Mouse (Mus musculus) lung, embryonic 15.5 days (tissue): ENCODE data around the gene Mlkl. TPM values are rescaled to one million over a fixed set of nuclear protein-coding genes. Genes with fewer than 3 reads are reported as not detected.
"Not testable (repeated sequence)": the region's sequence is repeated elsewhere in the genome, so short reads cannot be mapped to it uniquely, and the experiment has no call there.

Source experiments
- ATAC-seq: fragments of 200-750 bp; cut with Nextera tagmentation; 2 replicates; pipeline ENCODE4 v1.8.0; 2017; ENCODE audit warnings: moderate number of reproducible peaks, borderline replicate concordance; ENCODE audit not compliant: low FRiP score, low TSS enrichment; ENCODE audit errors: extremely low read depth
- H3K27ac ChIP-seq: fragments of 300-500 bp; sonication (generic); 2 replicates; pipeline ENCODE4 v1.5.1; 2015; ENCODE audit warnings: moderate library complexity, mild to moderate bottlenecking, inconsistent platforms
- H3K27me3 ChIP-seq: fragments of 300-500 bp; sonication (generic); 2 replicates; pipeline ENCODE4 v1.6.1; 2015; ENCODE audit warnings: inconsistent platforms
- H3K36me3 ChIP-seq: fragments of 300-500 bp; sonication (generic); 2 replicates; pipeline ENCODE4 v1.6.1; 2015; ENCODE audit warnings: inconsistent platforms
- H3K4me1 ChIP-seq: fragments of 300-500 bp; sonication (generic); 2 replicates; pipeline ENCODE4 v1.6.1; 2015; ENCODE audit warnings: inconsistent platforms
- H3K4me2 ChIP-seq: fragments of 300-500 bp; sonication (generic); 2 replicates; pipeline ENCODE4 v1.6.1; 2015; ENCODE audit warnings: inconsistent platforms, mild to moderate bottlenecking, moderate library complexity
- H3K4me3 ChIP-seq: fragments of 300-500 bp; sonication (generic); 2 replicates; pipeline ENCODE4 v1.5.1; 2015; ENCODE audit warnings: mild to moderate bottlenecking, inconsistent platforms
- H3K9ac ChIP-seq: fragments of 300-500 bp; sonication (generic); 2 replicates; pipeline ENCODE4 v1.6.1; 2015; ENCODE audit warnings: inconsistent platforms
- H3K9me3 ChIP-seq: fragments of 300-500 bp; sonication (generic); 2 replicates; pipeline ENCODE4 v1.6.1; 2016; ENCODE audit warnings: inconsistent platforms
- WGBS: fragments of 180-500 bp; shearing (Covaris S2); methylation state at CpG from one replicate; pipeline ENCODE4 v1.1.7; 2015; 5-methylcytosine and 5-hydroxymethylcytosine counted together
- polyA plus RNA-seq: library from polyadenylated mRNA; unstranded; fragments of >200 nt; fragmentation: Nextera tagmentation; extraction: Ambion mirVana; gene quantifications from 2 replicates; pipeline ENCODE4 v1.2.1, GENCODE M21; 2015

Mlkl gene
- polyA plus RNA-seq, 1 experiment from 2014 or later, result 5.2 TPM

GRCm38 (mm10) chr8:111282093-111282492 lies 55.9 kb downstream of the Mlkl start:
- H3K4me2 ChIP-seq, result no peak overlapping the region
- no peaks in the 10 kb centered on the region for H3K4me1 ChIP-seq
- 92% methylated on average over 3 of the region's 3 CpGs for WGBS
- no peak overlapping the region for H3K4me3 ChIP-seq
- no peaks in the 10 kb centered on the region for H3K9me3 ChIP-seq
- H3K36me3 ChIP-seq, result peaks cover 88% of the 10 kb centered on the region
- ATAC-seq, result no peak
- H3K9ac ChIP-seq, result no peak overlapping the region
- H3K27me3 ChIP-seq, result no peaks in the 10 kb centered on the region
- no peak overlapping the region for H3K27ac ChIP-seq

- Histone ChIP-seq H3K9me3 (0 out of 2 replicates have a peak, but pooled peaks cover 4% of the 10 kb centered on the region), H3K36me3 (peaks cover 22% of the 10 kb centered on the region), H3K4me3 (no peak overlapping the region), H3K27ac (no peak overlapping the region), H3K4me1 (no peaks in the 10 kb centered on the region), H3K4me2 (no peak overlapping the region), H3K9ac (no peak overlapping the region), H3K27me3 (no peaks in the 10 kb centered on the region)
- no peak for ATAC-seq
- 69% methylated on average over 2 of the region's 2 CpGs for WGBS
Measured at GRCm38 (mm10) chr8:111268277-111268676, 69.7 kb downstream of the Mlkl start.

GRCm38 (mm10) chr8:111266161-111266560 lies 71.8 kb downstream of the Mlkl start:
- not testable (repeated sequence) for H3K4me1 ChIP-seq, H3K9me3 ChIP-seq, H3K9ac ChIP-seq, ATAC-seq, H3K4me3 ChIP-seq, H3K27me3 ChIP-seq, H3K4me2 ChIP-seq, H3K27ac ChIP-seq
- peaks cover 12% of the 10 kb centered on the region for H3K36me3 ChIP-seq
- 62% methylated on average over 7 of the region's 7 CpGs for WGBS

- Histone ChIP-seq H3K27me3 (no peaks in the 10 kb centered on the region), H3K36me3 (peaks cover 4% of the 10 kb centered on the region; the same call in 1 of the 2 replicates), H3K4me2 (no peak overlapping the region), H3K9me3 (0 out of 2 replicates have a peak, but pooled peaks cover 4% of the 10 kb centered on the region), H3K4me3 (no peak overlapping the region), H3K4me1 (0 out of 2 replicates have a peak, but pooled peaks cover 2% of the 10 kb centered on the region), H3K9ac (no peak overlapping the region), H3K27ac (no peak overlapping the region)
- 70% methylated on average over 2 of the region's 2 CpGs for WGBS
- ATAC-seq, result no peak
Measured at GRCm38 (mm10) chr8:111264693-111265220, 73.2 kb downstream of the Mlkl start.

- Histone ChIP-seq H3K4me1 (peaks cover 12% of the 10 kb centered on the region), H3K9me3 (0 out of 2 replicates have a peak, but pooled peaks cover 4% of the 10 kb centered on the region), H3K27ac (no peak overlapping the region), H3K27me3 (no peaks in the 10 kb centered on the region), H3K4me2 (no peak overlapping the region), H3K4me3 (no peak overlapping the region), H3K36me3 (no peaks in the 10 kb centered on the region), H3K9ac (no peak overlapping the region)
- WGBS, result 52% methylated on average over 4 of the region's 4 CpGs
- ATAC-seq, result no peak
Measured at GRCm38 (mm10) chr8:111261981-111262381, 76.0 kb downstream of the Mlkl start.

Other genes starting within 250 kb of the Mlkl start
- 0.17 TPM in 1 of 2 replicates, not detected in the other for gene Clec18a, start 245.8 kb downstream of the Mlkl start, polyA plus RNA-seq
- gene Pdpr, start 243.5 kb downstream of the Mlkl start, polyA plus RNA-seq, result 10.1 and 10.7 TPM in 2 replicates
- gene Glg1, start 79.0 kb downstream of the Mlkl start, polyA plus RNA-seq, result 65.1 and 72.5 TPM in 2 replicates
- 62.8 and 68.1 TPM in 2 replicates for gene Rfwd3, start 38.0 kb downstream of the Mlkl start, polyA plus RNA-seq
- gene Fa2h, start 55.6 kb upstream of the Mlkl start, polyA plus RNA-seq, result 0.17 and 0.39 TPM in 2 replicates
- gene Wdr59, start 183.9 kb upstream of the Mlkl start, polyA plus RNA-seq, result 5.3 and 6.0 TPM in 2 replicates
- gene Znrf1, start 197.9 kb upstream of the Mlkl start, polyA plus RNA-seq, result 31.5 and 35.2 TPM in 2 replicates